Mouse (Mus musculus): ENCODE measurements at regions not wholly inside any gene's neighbourhood (a gene's known extent, or its start where the extent isn't known, plus 50 kb on each side); places are given as distances from the start of the nearest gene placed in this dataset.

GRCm38 (mm10) chr8:29913576-29913975 is 2466.1 kb downstream of the Poteg start:
- peak; percentile 5 for DNase-seq (ENCODE audit: low spot score)

- DNase-seq (ENCODE audit: low spot score) = no peak
These were observed 2473.0 kb downstream of the Poteg start for GRCm38 (mm10) chr8:29920486-29920885.

GRCm38 (mm10) chr8:29928257-29928656 is 2480.8 kb downstream of the Poteg start:
- no peak for DNase-seq (ENCODE audit: low spot score)

- no peak for DNase-seq (ENCODE audit: low spot score)
These were observed 2513.9 kb downstream of the Poteg start for GRCm38 (mm10) chr8:29961322-29961721.

- no peak for DNase-seq (ENCODE audit: low spot score)
These were observed 2529.3 kb downstream of the Poteg start for GRCm38 (mm10) chr8:29976651-29977350.

GRCm38 (mm10) chr8:29978585-29979505 is 2531.4 kb downstream of the Poteg start:
- DNase-seq (ENCODE audit: low spot score) = no peak

GRCm38 (mm10) chr8:29992549-29992948 is 2545.1 kb downstream of the Poteg start:
- DNase-seq (ENCODE audit: low spot score) = no peak

GRCm38 (mm10) chr8:29999413-29999812 is 2551.9 kb downstream of the Poteg start:
- DNase-seq (ENCODE audit: low spot score) = no peak

Data from gastrocnemius, adult 18-20 months (tissue).